Mouse (Mus musculus): ENCODE results near the gene Ndufv3.

DNA sequence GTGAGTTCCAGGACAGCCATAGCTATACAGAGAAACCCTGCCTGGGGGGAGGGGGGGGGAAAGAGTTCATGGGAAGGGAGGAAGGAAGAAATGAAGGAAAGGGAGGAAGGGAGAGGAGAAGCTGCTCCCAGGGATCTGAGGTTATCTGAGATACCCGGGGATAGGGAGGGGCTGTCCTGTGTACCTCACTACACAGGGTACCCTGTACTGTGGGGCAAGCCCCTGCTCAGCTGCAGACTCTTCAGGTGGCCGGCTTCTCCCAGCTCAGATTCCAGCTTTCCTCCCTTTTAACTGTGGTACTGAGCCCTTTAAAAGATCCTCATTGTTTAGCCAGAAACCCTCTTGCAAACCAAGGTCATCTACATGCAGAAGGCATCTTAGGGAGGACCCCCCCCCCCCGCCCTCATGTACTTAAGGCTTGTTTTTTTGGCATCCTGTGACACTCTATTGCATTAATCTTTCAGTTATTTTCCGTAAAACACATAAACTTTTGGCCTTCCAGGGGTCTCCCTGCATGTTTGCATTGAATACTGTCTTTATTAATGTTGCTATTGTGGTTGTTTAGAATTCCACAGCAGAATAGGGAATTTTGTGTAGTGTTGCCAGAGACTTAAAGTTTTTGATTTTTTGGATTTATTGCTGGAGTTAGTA, 21.0 kb downstream of the Ndufv3 start:
- TF ChIP-seq POLR2A (IDR thresholded peaks at IDR 0.05; ENCODE audit: extremely low read depth, insufficient read depth, low read length) (no peak), CTCF (IDR thresholded peaks at IDR 0.05; ENCODE audit: low read depth, low read length) (no peak)
